Mouse (Mus musculus): ENCODE results near the gene Rps26. TPM values are rescaled to one million over a fixed set of nuclear protein-coding genes. Genes with fewer than 3 reads are reported as not detected.

Gene Rps26
- polyA plus RNA-seq (2012; rRNA removed) (1,619 and 1,662 TPM in 2 replicates), polyA plus RNA-seq (2014; fragmentation: Nextera tagmentation; extraction: Ambion mirVana) (1,135 and 1,177 TPM in 2 replicates)

DNA sequence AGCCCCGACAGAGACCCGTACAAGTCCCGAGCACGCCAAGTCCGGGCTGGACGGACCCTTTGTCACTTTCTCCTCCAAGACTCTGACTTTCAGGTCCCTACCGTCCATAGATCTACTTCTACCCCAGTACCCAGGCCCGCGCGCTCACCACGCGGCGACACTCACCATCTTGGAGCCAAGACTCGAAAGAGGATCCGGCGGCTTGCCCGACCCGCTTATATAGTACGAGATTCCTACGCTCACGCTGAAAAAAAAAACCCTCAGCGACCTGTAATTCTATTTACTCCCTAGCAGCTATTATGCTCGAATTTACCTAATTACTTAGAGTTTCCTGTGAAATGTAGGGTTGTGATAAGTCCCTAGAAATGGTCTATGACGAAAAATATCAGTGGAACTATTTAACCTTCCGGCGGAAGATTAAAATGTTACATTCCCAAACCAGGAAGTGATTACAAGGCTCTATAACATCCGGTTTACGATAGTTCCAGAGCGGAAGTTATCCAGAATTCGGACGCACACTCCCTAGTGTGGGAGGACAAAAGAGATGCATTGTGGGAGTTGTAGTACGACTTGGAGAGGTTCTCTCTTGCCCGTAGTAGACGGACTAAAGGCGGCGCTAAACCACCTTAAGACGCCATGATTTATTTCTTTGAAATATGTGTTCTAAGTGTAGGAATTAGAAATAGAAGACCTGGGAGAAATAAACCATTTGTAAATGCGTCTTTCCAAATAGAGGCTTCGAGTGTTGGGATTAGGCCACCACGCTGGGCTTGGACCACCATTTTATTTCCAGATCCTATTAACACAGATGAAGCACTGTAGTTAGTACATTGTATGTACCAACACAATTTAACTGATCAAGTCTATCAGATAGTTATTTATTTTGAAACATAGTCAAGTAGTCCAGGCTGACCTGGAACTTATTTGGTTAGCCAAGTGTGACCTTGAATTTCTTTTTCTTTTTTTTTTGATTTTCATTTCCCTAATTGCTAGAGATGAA lies at the start of gene Rps26:
TSS of gene Rps26 (minus strand) at position 437 of the 1,000 bp plus-strand sequence.
- H3K27me3 ChIP-seq (ENCODE audit: control insufficient read depth, insufficient read depth, low read length), result no peaks in the 10 kb centered on the region
- H3K4me3 ChIP-seq (replicated peaks; ENCODE audit: low read length), result peak within 1 kb of the TSS; percentile 73
- H3K9me3 ChIP-seq (ENCODE audit: control insufficient read depth, low read length), result no peaks in the 10 kb centered on the region
- peak; percentile 92; the same call in 1 of the 2 replicates for TF ChIP-seq POLR2A (IDR thresholded peaks at IDR 0.05; ENCODE audit: borderline replicate concordance, extremely low read depth, insufficient read depth, insufficient read length)
- peaks cover 26% of the 10 kb centered on the region for H3K36me3 ChIP-seq (ENCODE audit: control insufficient read depth, insufficient read depth, low read length)
- H3K27ac ChIP-seq (replicated peaks; ENCODE audit: low read depth, low read length), result peak within 1 kb of the TSS; percentile 55
- H3K4me2 ChIP-seq (replicated peaks; ENCODE audit: low read depth, low read length, severe bottlenecking), result peak within 1 kb of the TSS; percentile 79
- ATAC-seq (ENCODE audit: low FRiP score, low read depth) (peak; percentile 99), DNase-seq (ENCODE audit: low spot score) (peak; percentile 100)
- peak within 1 kb of the TSS; percentile 83 for H3K9ac ChIP-seq (ENCODE audit: low read depth, low read length, severe bottlenecking)
- 0 out of 2 replicates have a peak, but pooled peaks cover 5% of the 10 kb centered on the region for H3K4me1 ChIP-seq (ENCODE audit: control insufficient read depth, insufficient read depth, low read length)
- under 1% methylated on average over 40 of the region's 40 CpGs for WGBS

DNA sequence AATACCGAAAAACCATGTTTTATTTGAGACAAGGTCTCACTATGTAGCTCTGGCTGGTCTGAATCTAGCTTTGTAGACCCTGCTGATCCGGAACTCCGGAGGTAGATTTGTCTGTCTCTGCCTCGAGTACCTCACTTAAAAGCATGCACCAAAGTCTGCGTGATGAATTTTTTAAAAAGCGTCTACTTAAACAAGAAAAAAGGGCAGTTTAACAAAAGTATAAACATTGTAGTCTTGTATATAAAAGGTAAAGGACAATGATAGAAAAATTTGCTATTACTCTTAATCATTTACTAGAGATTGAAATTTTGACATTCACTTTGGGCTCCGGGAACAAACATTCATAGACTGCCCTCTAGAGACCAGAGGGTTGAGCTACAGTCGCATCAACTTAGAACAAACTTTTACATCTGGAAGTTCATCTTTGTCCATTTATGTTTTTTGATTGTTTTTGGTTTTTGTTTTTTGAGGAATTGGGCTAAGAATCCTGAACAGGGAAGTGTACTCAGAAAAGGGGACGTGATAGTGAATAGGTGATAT lies 48.0 kb upstream of the Rps26 start:
- H3K9me3 ChIP-seq (ENCODE audit: control insufficient read depth, low read length), result no peaks in the 10 kb centered on the region
- H3K4me3 ChIP-seq (replicated peaks; ENCODE audit: low read length), result peak overlapping the region; percentile 67
- ATAC-seq (ENCODE audit: low FRiP score, low read depth) (no peak), DNase-seq (ENCODE audit: low spot score) (peak; percentile 74)
- no peak for TF ChIP-seq POLR2A (IDR thresholded peaks at IDR 0.05; ENCODE audit: borderline replicate concordance, extremely low read depth, insufficient read depth, insufficient read length)
- peak overlapping the region; percentile 62; the same call in 1 of the 2 replicates for H3K9ac ChIP-seq (ENCODE audit: low read depth, low read length, severe bottlenecking)
- no peaks in the 10 kb centered on the region for H3K27me3 ChIP-seq (ENCODE audit: control insufficient read depth, insufficient read depth, low read length)
- 0 out of 2 replicates have a peak overlapping the region, but pooled peaks have one; percentile 7 for H3K27ac ChIP-seq (replicated peaks; ENCODE audit: low read depth, low read length)
- peaks cover 7% of the 10 kb centered on the region for H3K4me1 ChIP-seq (ENCODE audit: control insufficient read depth, insufficient read depth, low read length)
- peak overlapping the region; percentile 96 for H3K4me2 ChIP-seq (replicated peaks; ENCODE audit: low read depth, low read length, severe bottlenecking)
- 2% methylated on average over 9 of the region's 9 CpGs for WGBS
- H3K36me3 ChIP-seq (ENCODE audit: control insufficient read depth, insufficient read depth, low read length), result peaks cover 11% of the 10 kb centered on the region

DNA sequence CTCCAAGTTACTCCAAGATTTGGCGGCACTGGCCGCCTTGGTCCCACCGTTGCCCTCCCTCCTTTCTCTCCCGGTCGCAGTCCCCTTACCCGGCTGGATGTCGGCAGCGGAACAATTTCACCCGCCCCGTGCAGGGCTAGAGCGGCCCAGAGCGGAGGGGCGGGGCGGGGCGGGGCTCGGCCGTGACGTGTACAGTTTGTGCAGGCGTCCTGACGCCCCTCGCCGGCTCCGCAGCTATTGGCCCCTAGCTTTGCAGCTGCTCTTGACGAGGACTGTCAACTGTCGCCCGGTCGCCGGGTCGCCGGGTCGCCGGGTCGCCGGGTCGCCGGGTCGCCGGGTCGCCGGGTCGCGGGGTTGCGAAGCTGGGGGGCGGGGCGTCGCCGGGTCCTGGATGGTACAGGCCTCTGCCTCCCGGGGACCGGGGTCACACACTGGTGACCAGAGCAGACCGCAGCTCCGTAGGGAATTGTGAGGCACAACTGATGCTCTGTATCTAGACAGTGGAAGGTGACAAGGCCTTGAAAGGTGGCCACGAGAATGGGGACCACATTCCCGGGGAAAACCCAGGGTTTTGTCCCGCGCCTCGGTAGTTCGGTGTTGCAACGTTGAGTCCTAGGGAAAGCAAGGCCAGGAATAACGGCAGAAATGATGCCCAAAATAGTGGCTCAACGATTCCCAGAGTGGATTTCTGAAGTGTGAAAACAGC lies 47.4 kb upstream of the Rps26 start, which contains the start of gene Suox:
TSS of gene Suox (minus strand) at position 311 of the 706 bp plus-strand sequence.
- TF ChIP-seq POLR2A (IDR thresholded peaks at IDR 0.05; ENCODE audit: borderline replicate concordance, extremely low read depth, insufficient read depth, insufficient read length), result peak; percentile 57; the same call in 1 of the 2 replicates
- peak within 1 kb of the TSS; percentile 67 for H3K4me3 ChIP-seq (replicated peaks; ENCODE audit: low read length)
- ATAC-seq (ENCODE audit: low FRiP score, low read depth) (peak; percentile 93), DNase-seq (ENCODE audit: low spot score) (peak; percentile 87)
- no peaks in the 10 kb centered on the region for H3K9me3 ChIP-seq (ENCODE audit: control insufficient read depth, low read length)
- H3K36me3 ChIP-seq (ENCODE audit: control insufficient read depth, insufficient read depth, low read length), result peaks cover 9% of the 10 kb centered on the region
- H3K27me3 ChIP-seq (ENCODE audit: control insufficient read depth, insufficient read depth, low read length), result no peaks in the 10 kb centered on the region
- H3K4me1 ChIP-seq (ENCODE audit: control insufficient read depth, insufficient read depth, low read length), result peaks cover 7% of the 10 kb centered on the region
- H3K27ac ChIP-seq (replicated peaks; ENCODE audit: low read depth, low read length), result 0 out of 2 replicates have a peak within 1 kb of the TSS, but pooled peaks have one; percentile 7
- H3K4me2 ChIP-seq (replicated peaks; ENCODE audit: low read depth, low read length, severe bottlenecking), result peak within 1 kb of the TSS; percentile 96
- peak within 1 kb of the TSS; percentile 62 for H3K9ac ChIP-seq (ENCODE audit: low read depth, low read length, severe bottlenecking)
- WGBS, result under 1% methylated on average over 54 of the region's 60 CpGs

DNA sequence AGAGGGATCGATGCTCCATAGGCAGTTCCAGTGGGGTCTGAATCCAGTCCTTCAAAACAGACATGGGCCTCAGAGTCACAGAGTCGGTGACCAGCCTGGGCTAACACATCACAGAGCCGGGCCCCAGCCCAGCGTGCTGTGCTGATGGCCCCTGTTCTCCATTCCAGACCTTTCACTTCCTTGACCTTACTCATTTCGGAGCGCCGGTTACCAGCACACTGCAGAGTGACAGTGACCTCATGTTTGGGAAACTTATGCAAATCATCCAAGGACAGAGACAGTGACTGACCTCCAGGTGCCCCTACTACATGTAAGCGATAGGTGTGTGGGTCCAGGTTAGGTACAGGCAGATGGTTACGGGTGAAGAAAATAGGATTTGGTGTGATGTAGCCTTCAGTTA lies 44.6 kb upstream of the Rps26 start:
- no peak overlapping the region for H3K4me2 ChIP-seq (replicated peaks; ENCODE audit: low read depth, low read length, severe bottlenecking)
- H3K4me1 ChIP-seq (ENCODE audit: control insufficient read depth, insufficient read depth, low read length), result peaks cover 7% of the 10 kb centered on the region
- H3K27me3 ChIP-seq (ENCODE audit: control insufficient read depth, insufficient read depth, low read length), result no peaks in the 10 kb centered on the region
- H3K27ac ChIP-seq (replicated peaks; ENCODE audit: low read depth, low read length), result no peak overlapping the region
- peaks cover 5% of the 10 kb centered on the region for H3K36me3 ChIP-seq (ENCODE audit: control insufficient read depth, insufficient read depth, low read length)
- H3K9me3 ChIP-seq (ENCODE audit: control insufficient read depth, low read length), result no peaks in the 10 kb centered on the region
- H3K4me3 ChIP-seq (replicated peaks; ENCODE audit: low read length), result no peak overlapping the region
- 96% methylated on average over 9 of the region's 9 CpGs for WGBS
- no peak overlapping the region for H3K9ac ChIP-seq (ENCODE audit: low read depth, low read length, severe bottlenecking)
- no peak for TF ChIP-seq POLR2A (IDR thresholded peaks at IDR 0.05; ENCODE audit: borderline replicate concordance, extremely low read depth, insufficient read depth, insufficient read length)
- DNase-seq (ENCODE audit: low spot score), result no peak
- ATAC-seq (ENCODE audit: low FRiP score, low read depth), result no peak

Measured in limb, embryonic 14.5 days (tissue).